9 mouse cellular contexts compared by ENCODE assay signal in the genomic region with DNA sequence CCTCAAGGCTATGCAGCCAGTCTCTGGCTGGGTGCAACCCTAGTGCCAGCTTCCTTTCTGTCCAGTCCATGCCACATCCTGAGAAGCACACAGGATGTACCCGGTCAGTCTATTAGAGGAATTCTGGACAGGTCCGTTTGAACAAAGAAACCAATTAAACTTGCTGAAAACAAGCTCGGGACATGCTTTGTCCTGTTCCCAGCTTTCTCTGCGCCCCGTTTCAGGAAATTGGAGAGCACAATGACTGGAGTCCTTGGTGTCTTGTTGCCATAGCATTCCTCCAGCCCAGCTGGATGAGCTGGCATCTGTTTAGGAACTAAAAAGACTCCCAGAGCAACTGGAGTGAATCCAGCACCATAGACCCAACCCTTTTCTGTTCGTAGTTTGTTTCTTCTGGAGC.
DNase-seq lines count a peak whose midpoint lies in the region; ATAC-seq and TF ChIP-seq lines count a peak whose summit lies in the region.
"Had no signal": no experiment of that assay in that cellular context is flagged by ENCODE, and none has a peak within 500 bp of the region (broad histone marks: within the 10 kb centered on the region; RNA-seq: fewer than 3 reads in every experiment).

No protein-coding gene starts in this region.

- no peaks in the 10 kb centered on the region for H3K27me3 ChIP-seq in kidney, adult 2 months (replicated peaks; ENCODE audit: control insufficient read depth, insufficient read depth, low read length)
- no peaks in the 10 kb centered on the region for H3K27me3 ChIP-seq in forebrain, postnatal 0 days (ENCODE audit: insufficient read depth, low read length)
- no peaks in the 10 kb centered on the region for H3K27me3 ChIP-seq in lung, postnatal 0 days (replicated peaks; ENCODE audit: insufficient read depth, low read length)

- TF ChIP-seq CTCF in kidney, adult 2 months (conservative IDR thresholded peaks at IDR 0.05; ENCODE audit: insufficient read depth, insufficient read length, low read depth, low read length), result no peak
- no peak for TF ChIP-seq CTCF in forebrain, postnatal 0 days (IDR thresholded peaks at IDR 0.05; ENCODE audit: low read depth)
- TF ChIP-seq CTCF in lung, postnatal 0 days (IDR thresholded peaks at IDR 0.05), result no peak

- peak; percentile 86 for ATAC-seq in forebrain, postnatal 0 days
- peak; percentile 89 for ATAC-seq in lung, postnatal 0 days
- no peak for ATAC-seq in megakaryocyte progenitor cell, adult 5-6 weeks (replicated peaks; ENCODE audit: poor library complexity)

- H3K9ac ChIP-seq in forebrain, postnatal 0 days, result no peak overlapping the region
- H3K9ac ChIP-seq in lung, postnatal 0 days (replicated peaks; ENCODE audit: low read depth), result no peak overlapping the region

- no peaks in the 10 kb centered on the region for H3K4me1 ChIP-seq in kidney, adult 2 months (ENCODE audit: control insufficient read depth, insufficient read depth, low read length)
- peaks cover 10% of the 10 kb centered on the region for H3K4me1 ChIP-seq in forebrain, postnatal 0 days (ENCODE audit: insufficient read depth)
- H3K4me1 ChIP-seq in lung, postnatal 0 days (ENCODE audit: insufficient read depth, low read depth, low read length), result no peaks in the 10 kb centered on the region

- no peak overlapping the region for H3K4me2 ChIP-seq in forebrain, postnatal 0 days (ENCODE audit: low read depth)
- H3K4me2 ChIP-seq in lung, postnatal 0 days (replicated peaks; ENCODE audit: low read depth, low read length), result no peak overlapping the region

- no peak overlapping the region for H3K27ac ChIP-seq in kidney, adult 2 months (ENCODE audit: insufficient read depth, low read depth, low read length)
- H3K27ac ChIP-seq in forebrain, postnatal 0 days (ENCODE audit: low read depth, low read length), result no peak overlapping the region
- no peak overlapping the region for H3K27ac ChIP-seq in lung, postnatal 0 days (ENCODE audit: low read length)

- H3K4me3 ChIP-seq in kidney, adult 2 months (ENCODE audit: insufficient read depth, low read depth, low read length), result no peak overlapping the region
- H3K4me3 ChIP-seq in forebrain, postnatal 0 days (ENCODE audit: low read depth, low read length), result no peak overlapping the region
- no peak overlapping the region for H3K4me3 ChIP-seq in lung, postnatal 0 days (ENCODE audit: low read depth, low read length)

- TF ChIP-seq EP300 in lung, postnatal 0 days (IDR thresholded peaks at IDR 0.05), result no peak; the same call in 1 of the 2 replicates

- DNase-seq in kidney, adult 2 months, result peak; percentile 33
- DNase-seq in kidney, postnatal 14 days, result no peak
- peak; percentile 32 to 40 for DNase-seq in adrenal gland, adult 18-20 months (ENCODE audit: low spot score in 2 of 2)
- peak; percentile 64 for DNase-seq in forebrain, postnatal 0 days
- peak; percentile 36 for DNase-seq in lung, postnatal 0 days (ENCODE audit: low spot score)
- DNase-seq in spleen, postnatal 14 days (ENCODE audit: low spot score in 2 of 2), result no peak
- no peak for DNase-seq in thymus, postnatal 25 days
- DNase-seq: gastrocnemius, postnatal 10 days had no signal

- H3K36me3 ChIP-seq in kidney, adult 2 months (ENCODE audit: control insufficient read depth, insufficient read depth, low read length), result no peaks in the 10 kb centered on the region
- H3K36me3 ChIP-seq in forebrain, postnatal 0 days (ENCODE audit: insufficient read depth), result no peaks in the 10 kb centered on the region
- H3K36me3 ChIP-seq in lung, postnatal 0 days (ENCODE audit: insufficient read depth, low read length), result no peaks in the 10 kb centered on the region

- 31% methylated on average over 6 of the region's 6 CpGs for WGBS in kidney, adult 2 months
- 12% methylated on average over 6 of the region's 6 CpGs for WGBS in forebrain, postnatal 0 days
- 62% methylated on average over 6 of the region's 6 CpGs for WGBS in lung, postnatal 0 days

- no peak for TF ChIP-seq POLR2A in kidney, adult 2 months (IDR thresholded peaks at IDR 0.05; ENCODE audit: low read depth, low read length)

- no peaks in the 10 kb centered on the region for H3K9me3 ChIP-seq in forebrain, postnatal 0 days (ENCODE audit: low read length)
- H3K9me3 ChIP-seq in lung, postnatal 0 days (ENCODE audit: low read length), result no peaks in the 10 kb centered on the region

Comparison
In these comparisons a context has a peak if more than half of its experiments do, and no peak if none do; other contexts are left out.
1. DNase-seq: peak in kidney, adult 2 months (single experiment), adrenal gland, adult 18-20 months (2 of 2), forebrain, postnatal 0 days (single experiment) and lung, postnatal 0 days (single experiment); none in kidney, postnatal 14 days (single experiment), spleen, postnatal 14 days (0 of 2) and thymus, postnatal 25 days (single experiment).